Mouse (Mus musculus): Measurements from ENCODE around the gene Hlcs. TPM values are rescaled to one million over a fixed set of nuclear protein-coding genes. Genes with fewer than 3 reads are reported as not detected.

Hlcs gene
- polyA plus RNA-seq, 1 experiment from 2014 or later, result 4.0 TPM

- Histone ChIP-seq H3K4me3 (ENCODE audit: low read depth, low read length) (no peak overlapping the region), H3K36me3 (ENCODE audit: control insufficient read depth, insufficient read depth, low read length) (no peaks in the 10 kb centered on the region), H3K27ac (ENCODE audit: low read depth, low read length) (no peak overlapping the region), H3K27me3 (replicated peaks; ENCODE audit: control insufficient read depth, insufficient read depth, low read length) (peaks cover 90% of the 10 kb centered on the region), H3K9ac (ENCODE audit: low read length) (no peak overlapping the region), H3K4me1 (ENCODE audit: control insufficient read depth, insufficient read depth, low read length) (peaks cover 5% of the 10 kb centered on the region; the same call in 1 of the 2 replicates), H3K4me2 (ENCODE audit: low read length) (no peak overlapping the region), H3K9me3 (replicated peaks; ENCODE audit: control insufficient read depth, low read length) (no peaks in the 10 kb centered on the region)
- WGBS, result 3% methylated on average over 11 of the region's 11 CpGs
- no peak for DNase-seq (ENCODE audit: low spot score)
- no peak for ATAC-seq
These were observed 225.1 kb downstream of the Hlcs start for GRCm38 (mm10) chr16:94088226-94088748.

GRCm38 (mm10) chr16:94087570-94088225, 225.7 kb downstream of the Hlcs start:
- Histone ChIP-seq H3K36me3 (ENCODE audit: control insufficient read depth, insufficient read depth, low read length) (no peaks in the 10 kb centered on the region), H3K27me3 (replicated peaks; ENCODE audit: control insufficient read depth, insufficient read depth, low read length) (peaks cover 90% of the 10 kb centered on the region), H3K4me1 (ENCODE audit: control insufficient read depth, insufficient read depth, low read length) (peaks cover 5% of the 10 kb centered on the region; the same call in 1 of the 2 replicates), H3K9ac (ENCODE audit: low read length) (no peak overlapping the region), H3K4me2 (ENCODE audit: low read length) (no peak overlapping the region), H3K4me3 (ENCODE audit: low read depth, low read length) (no peak overlapping the region), H3K9me3 (replicated peaks; ENCODE audit: control insufficient read depth, low read length) (no peaks in the 10 kb centered on the region), H3K27ac (ENCODE audit: low read depth, low read length) (no peak overlapping the region)
- WGBS, result 2% methylated on average over 16 of the region's 16 CpGs
- ATAC-seq (no peak), DNase-seq (ENCODE audit: low spot score) (no peak)

- no peak overlapping the region for H3K27ac ChIP-seq (ENCODE audit: low read depth, low read length)
- peaks cover 5% of the 10 kb centered on the region; the same call in 1 of the 2 replicates for H3K4me1 ChIP-seq (ENCODE audit: control insufficient read depth, insufficient read depth, low read length)
- no peak for ATAC-seq
- no peak overlapping the region for H3K9ac ChIP-seq (ENCODE audit: low read length)
- 2% methylated on average over 50 of the region's 50 CpGs for WGBS
- no peak for DNase-seq (ENCODE audit: low spot score)
- peaks cover 88% of the 10 kb centered on the region for H3K27me3 ChIP-seq (replicated peaks; ENCODE audit: control insufficient read depth, insufficient read depth, low read length)
- H3K4me2 ChIP-seq (ENCODE audit: low read length), result no peak overlapping the region
- H3K36me3 ChIP-seq (ENCODE audit: control insufficient read depth, insufficient read depth, low read length), result no peaks in the 10 kb centered on the region
- H3K4me3 ChIP-seq (ENCODE audit: low read depth, low read length), result no peak overlapping the region
- no peaks in the 10 kb centered on the region for H3K9me3 ChIP-seq (replicated peaks; ENCODE audit: control insufficient read depth, low read length)
These were observed 226.4 kb downstream of the Hlcs start for GRCm38 (mm10) chr16:94086701-94087569.

DNA sequence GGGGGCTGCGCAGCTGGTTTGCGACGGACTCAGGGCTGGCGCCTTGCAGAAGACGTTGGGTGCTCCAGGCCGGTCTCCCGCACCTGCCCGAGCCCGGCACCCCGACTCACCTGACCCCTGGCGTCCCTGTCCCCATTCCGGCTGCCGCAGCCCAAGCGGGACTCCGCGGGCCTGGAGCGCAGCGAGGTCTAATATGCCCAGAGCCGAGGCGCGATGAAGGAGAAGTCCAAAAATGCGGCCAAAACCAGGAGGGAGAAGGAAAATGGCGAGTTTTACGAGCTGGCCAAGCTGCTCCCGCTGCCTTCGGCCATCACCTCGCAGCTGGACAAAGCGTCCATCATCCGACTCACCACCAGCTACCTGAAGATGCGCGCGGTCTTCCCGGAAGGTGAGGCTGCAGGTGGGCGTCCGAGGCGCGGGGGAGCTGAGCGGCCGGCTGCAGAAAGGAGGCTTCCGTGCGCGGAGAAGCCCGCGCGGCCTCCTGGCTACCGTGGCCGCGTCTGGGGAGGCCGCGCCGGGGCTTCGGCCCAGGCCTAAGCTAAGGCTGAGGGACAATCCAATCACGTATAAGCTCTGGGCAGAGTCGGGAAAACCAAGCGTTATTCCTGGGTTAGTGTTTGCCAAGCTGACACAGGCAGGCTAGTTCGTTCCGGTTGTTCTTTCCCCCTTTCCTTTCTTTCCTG, 227.6 kb downstream of the Hlcs start:
- Histone ChIP-seq H3K4me1 (ENCODE audit: control insufficient read depth, insufficient read depth, low read length) (peaks cover 5% of the 10 kb centered on the region; the same call in 1 of the 2 replicates), H3K4me2 (ENCODE audit: low read length) (peak overlapping the region; percentile 49; the same call in 1 of the 2 replicates), H3K27me3 (replicated peaks; ENCODE audit: control insufficient read depth, insufficient read depth, low read length) (peaks cover 88% of the 10 kb centered on the region), H3K9ac (ENCODE audit: low read length) (no peak overlapping the region; the same call in 1 of the 2 replicates), H3K27ac (ENCODE audit: low read depth, low read length) (no peak overlapping the region), H3K9me3 (replicated peaks; ENCODE audit: control insufficient read depth, low read length) (no peaks in the 10 kb centered on the region), H3K4me3 (ENCODE audit: low read depth, low read length) (peak overlapping the region; percentile 25; the same call in 1 of the 2 replicates), H3K36me3 (ENCODE audit: control insufficient read depth, insufficient read depth, low read length) (no peaks in the 10 kb centered on the region)
- DNase-seq (ENCODE audit: low spot score) (no peak), ATAC-seq (no peak)
- under 1% methylated on average over 52 of the region's 57 CpGs for WGBS

DNA sequence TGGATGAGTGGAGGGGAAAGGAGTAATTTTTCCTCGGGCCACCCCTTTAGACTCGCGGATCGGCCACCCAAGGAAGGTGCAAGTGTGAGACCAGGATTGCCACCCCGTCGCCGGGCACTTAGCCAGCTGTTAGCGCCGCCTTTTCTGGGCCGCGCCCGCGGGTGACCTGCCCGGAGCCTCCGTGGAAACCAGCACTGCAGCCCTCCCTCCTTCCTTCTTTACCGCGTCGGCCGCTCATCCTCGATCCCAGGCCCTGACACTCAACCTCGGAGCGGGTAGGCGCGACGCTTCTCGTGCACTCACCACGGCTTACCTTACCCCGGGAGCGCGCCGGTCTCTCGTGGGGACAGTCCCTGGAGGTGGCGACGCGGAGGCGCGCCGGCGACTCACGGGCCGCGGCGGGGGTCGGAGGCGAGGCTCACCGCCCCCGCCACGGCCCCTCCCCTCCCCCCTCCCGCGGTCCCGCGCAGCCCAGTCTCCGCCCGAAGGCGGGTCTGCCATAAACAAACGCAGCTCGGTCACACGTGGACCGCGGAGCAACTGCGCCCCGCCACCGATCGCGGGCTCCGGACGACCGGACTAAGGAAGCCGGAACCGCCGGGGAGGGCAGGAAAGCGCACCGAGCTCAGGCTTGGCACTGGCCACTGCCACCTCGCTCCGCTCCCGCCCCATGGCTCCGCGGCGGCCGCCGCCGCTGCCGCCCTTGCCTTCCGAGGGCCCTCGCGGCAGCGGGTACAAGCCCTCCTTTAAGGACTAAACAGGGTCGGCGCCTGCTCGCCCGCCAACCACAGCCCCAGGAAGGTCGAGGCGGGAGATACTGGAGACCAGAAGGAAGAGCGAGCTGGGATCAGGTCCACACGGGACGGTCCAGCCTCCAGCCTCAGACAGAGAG, 228.4 kb downstream of the Hlcs start, which contains the start of gene Sim2:
Gene Sim2, plus strand, starts transcription at position 221 of the 892 bp plus-strand sequence.
- Histone ChIP-seq H3K4me1 (ENCODE audit: control insufficient read depth, insufficient read depth, low read length) (peaks cover 5% of the 10 kb centered on the region; the same call in 1 of the 2 replicates), H3K9ac (ENCODE audit: low read length) (no peak within 1 kb of the TSS; the same call in 1 of the 2 replicates), H3K27me3 (replicated peaks; ENCODE audit: control insufficient read depth, insufficient read depth, low read length) (peaks cover 88% of the 10 kb centered on the region), H3K4me3 (ENCODE audit: low read depth, low read length) (peak within 1 kb of the TSS; percentile 25), H3K36me3 (ENCODE audit: control insufficient read depth, insufficient read depth, low read length) (no peaks in the 10 kb centered on the region), H3K27ac (ENCODE audit: low read depth, low read length) (no peak within 1 kb of the TSS), H3K4me2 (ENCODE audit: low read length) (peak within 1 kb of the TSS; percentile 49), H3K9me3 (replicated peaks; ENCODE audit: control insufficient read depth, low read length) (no peaks in the 10 kb centered on the region)
- WGBS, result under 1% methylated on average over 94 of the region's 96 CpGs
- DNase-seq (ENCODE audit: low spot score) (no peak), ATAC-seq (no peak)

DNA sequence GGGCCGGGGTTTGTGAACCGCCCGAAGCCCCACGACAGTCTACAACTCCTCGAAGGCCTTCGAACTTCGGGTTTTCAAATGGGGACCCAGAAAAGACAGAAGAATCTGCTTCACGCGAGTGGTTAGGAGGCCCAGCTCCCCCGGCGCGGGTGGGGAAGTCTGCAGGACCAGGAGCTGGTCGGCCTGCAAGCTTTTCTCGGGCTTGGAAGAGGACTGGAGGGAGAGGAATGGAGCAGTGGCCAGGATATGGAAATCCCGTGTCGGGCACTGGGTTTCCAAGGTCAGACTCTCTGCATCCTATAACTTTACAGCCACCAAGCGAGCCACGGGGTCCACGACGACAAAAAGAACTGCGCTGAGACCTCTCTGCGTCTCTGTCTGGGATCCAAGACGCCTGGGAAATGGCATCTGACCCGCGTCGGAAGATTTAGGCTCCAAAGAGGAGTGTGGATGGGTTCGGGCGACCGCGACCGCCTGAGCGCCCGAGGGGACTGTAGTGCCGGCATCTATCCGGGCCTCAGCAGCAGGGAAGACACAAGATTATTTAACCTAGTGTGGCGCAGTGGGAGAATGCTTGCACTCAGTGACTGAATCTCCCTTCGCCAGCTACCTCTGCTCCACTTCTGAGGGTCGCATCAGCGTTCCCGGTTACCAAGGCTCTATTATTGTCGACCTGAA, 229.4 kb downstream of the Hlcs start:
- H3K4me2 ChIP-seq (ENCODE audit: low read length), result no peak overlapping the region
- no peak for DNase-seq (ENCODE audit: low spot score)

DNA sequence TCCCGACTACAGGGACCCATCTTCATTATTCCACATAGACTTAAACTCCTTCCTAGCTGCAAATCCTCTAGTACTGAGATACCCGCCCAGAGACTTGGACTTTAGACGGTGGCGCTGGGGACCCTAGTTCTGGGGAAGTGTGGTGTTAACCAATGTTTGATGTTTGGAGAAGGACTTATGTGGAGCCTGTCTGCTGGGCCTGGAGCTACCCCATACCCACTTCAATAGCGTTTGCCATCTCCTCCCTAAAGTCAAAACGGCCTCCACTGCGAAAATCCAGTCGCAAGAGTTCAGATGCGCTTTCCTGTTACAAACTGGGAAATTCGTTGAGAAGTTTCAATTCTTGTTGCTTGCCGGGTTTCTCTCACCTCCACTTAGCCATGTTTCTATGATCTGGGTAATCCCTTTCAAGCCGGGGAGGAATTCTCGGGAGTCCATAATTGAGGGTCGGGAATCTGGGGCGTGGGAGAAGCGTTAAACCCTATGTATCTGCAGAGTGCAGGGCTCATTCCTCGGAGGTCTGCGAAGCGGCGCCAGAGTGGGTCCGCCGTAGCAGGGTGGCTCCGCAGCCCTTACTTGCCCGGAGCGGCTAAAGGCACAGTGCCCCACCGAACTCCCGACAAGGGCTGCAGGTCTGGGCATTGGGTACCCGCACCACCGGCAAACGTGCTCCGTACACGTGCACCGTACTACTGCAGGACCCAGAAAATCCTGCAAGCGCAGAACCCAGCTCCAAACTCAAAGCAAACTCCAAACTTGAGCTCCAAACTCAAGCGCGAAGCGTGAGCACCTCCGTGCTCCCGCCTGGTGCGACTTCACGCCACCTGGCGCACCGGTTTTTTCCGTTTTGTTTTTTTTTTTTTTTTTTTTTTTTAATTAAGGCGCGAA, 230.2 kb downstream of the Hlcs start:
- Histone ChIP-seq H3K9ac (ENCODE audit: low read length) (no peak overlapping the region), H3K9me3 (replicated peaks; ENCODE audit: control insufficient read depth, low read length) (no peaks in the 10 kb centered on the region), H3K4me3 (ENCODE audit: low read depth, low read length) (no peak overlapping the region), H3K36me3 (ENCODE audit: control insufficient read depth, insufficient read depth, low read length) (no peaks in the 10 kb centered on the region), H3K27me3 (replicated peaks; ENCODE audit: control insufficient read depth, insufficient read depth, low read length) (peaks cover 86% of the 10 kb centered on the region), H3K4me1 (ENCODE audit: control insufficient read depth, insufficient read depth, low read length) (peaks cover 5% of the 10 kb centered on the region; the same call in 1 of the 2 replicates), H3K4me2 (ENCODE audit: low read length) (no peak overlapping the region), H3K27ac (ENCODE audit: low read depth, low read length) (no peak overlapping the region)
- DNase-seq (ENCODE audit: low spot score) (no peak), ATAC-seq (no peak)
- under 1% methylated on average over 46 of the region's 46 CpGs for WGBS

More for the DNA sequence above, 229.4 kb downstream of the Hlcs start:
- peaks cover 86% of the 10 kb centered on the region for H3K27me3 ChIP-seq (replicated peaks; ENCODE audit: control insufficient read depth, insufficient read depth, low read length)
- no peaks in the 10 kb centered on the region for H3K9me3 ChIP-seq (replicated peaks; ENCODE audit: control insufficient read depth, low read length)
- H3K4me1 ChIP-seq (ENCODE audit: control insufficient read depth, insufficient read depth, low read length), result peaks cover 5% of the 10 kb centered on the region; the same call in 1 of the 2 replicates
- no peaks in the 10 kb centered on the region for H3K36me3 ChIP-seq (ENCODE audit: control insufficient read depth, insufficient read depth, low read length)
- no peak overlapping the region for H3K9ac ChIP-seq (ENCODE audit: low read length)
- ATAC-seq, result no peak
- H3K27ac ChIP-seq (ENCODE audit: low read depth, low read length), result no peak overlapping the region
- no peak overlapping the region for H3K4me3 ChIP-seq (ENCODE audit: low read depth, low read length)
- WGBS, result under 1% methylated on average over 41 of the region's 41 CpGs
